Mouse (Mus musculus) regulatory T cell (primary cell): ENCODE measurements around the gene Dpp3.

ENCODE experiments used
- in situ Hi-C: fragments of 300-600 bp; cut with MboI, MseI; formaldehyde crosslinking; loops from one replicate; pipeline ENCODE4 v1.15.1; 2025; ENCODE audit warnings: high pct_unique_total_duplicates

Gene Dpp3

DNA sequence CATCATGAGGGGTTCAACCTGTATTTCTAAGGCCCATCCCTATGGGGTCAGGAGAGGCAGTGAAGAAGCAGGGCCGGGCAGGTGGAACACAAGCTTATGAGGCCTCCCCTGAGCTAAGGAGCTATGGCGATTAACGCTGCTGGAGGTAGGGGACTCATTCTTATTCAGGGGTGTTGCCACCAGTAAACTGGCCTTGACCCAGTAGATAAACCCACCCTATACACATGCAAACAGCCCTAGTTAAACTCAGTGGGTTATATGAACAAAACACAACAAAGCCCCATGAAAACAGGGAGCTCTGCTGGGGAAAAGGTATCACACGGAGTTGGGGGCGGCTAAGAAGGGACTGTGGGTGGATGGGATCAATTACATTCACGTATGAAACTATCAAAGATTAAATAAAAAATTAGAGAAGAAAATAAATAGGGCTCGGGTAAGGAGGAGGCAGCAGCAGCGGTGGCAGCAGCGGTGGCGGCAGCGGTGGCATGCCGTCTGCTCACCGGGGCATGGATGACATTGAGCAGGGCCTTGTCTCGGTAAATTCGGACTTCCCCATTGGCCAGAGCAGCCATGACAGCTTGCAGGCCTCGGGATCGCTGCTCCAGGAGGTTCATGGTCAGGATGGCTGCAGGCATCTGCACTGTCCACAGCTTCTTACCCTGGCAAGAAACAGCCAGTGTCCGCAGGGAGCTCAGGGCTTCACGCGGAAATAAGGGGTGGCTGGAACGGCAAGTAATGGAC is 31.1 kb downstream of the Dpp3 start:
- in situ Hi-C loops, result no loop called here

DNA sequence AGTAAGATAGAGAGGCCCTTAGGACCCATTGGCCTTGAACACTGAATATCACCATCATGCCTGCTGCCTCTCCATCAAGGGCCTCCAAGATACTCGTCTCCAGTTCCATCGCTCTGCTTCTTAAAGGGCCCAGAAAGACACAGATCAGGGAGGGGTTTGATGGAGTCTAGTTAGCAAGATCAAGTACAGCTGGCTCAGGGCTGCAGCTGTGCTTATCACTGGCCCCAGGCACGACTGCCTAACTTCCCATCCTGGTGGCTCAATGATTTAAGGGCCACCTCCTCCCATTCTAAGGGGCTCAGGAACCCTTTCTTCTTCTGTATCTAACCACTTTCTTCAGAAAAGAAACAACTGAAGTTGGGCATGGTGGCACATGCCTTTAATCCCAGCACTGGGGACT is 36.3 kb downstream of the Dpp3 start:
- in situ Hi-C loops, result loop anchor here (5.0 kb wide), 1 partner anchor 69 kb away; no protein-coding TSS in a partner anchor

DNA sequence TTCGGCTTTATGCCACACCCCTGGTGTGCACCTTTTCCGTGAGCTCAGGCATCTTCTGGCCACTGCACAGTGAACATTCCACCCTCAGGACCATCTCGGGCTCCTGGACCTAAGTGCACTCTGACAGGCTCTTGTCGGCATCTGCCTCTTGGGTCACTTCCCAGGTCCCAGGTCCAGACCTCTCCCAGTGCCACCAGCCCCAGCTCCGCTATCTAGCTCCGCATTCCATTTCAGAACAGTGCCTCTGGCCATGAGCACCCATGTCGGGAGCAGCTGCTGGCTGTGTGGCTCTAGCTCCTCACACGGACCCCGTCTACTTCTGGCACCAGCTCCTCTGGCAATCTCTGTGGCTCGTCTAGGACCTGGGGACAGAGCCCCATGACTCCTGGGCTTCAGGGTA is 38.3 kb downstream of the Dpp3 start:
- in situ Hi-C loops, result loop anchor here (5.0 kb wide), 1 partner anchor 67 kb away; no protein-coding TSS in a partner anchor

DNA sequence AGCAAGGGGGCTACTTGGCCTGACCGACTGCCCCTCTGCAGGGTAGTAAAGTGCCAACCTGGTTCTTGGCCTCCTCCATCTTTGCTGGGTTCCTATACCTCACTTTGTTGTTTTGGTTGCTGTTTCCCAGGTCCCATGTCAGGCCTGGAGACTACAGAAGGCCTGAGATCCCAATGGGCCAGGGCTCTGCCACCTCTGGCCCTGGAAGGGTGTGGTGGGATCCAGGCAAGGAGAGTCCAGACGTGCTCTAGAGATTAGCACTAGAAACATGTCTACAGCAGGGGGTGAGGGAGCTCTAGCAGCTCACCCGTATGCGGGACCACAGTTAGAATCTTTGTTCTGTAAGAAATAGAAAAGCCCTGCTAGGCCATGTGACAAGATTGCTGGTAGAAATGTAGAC is 44.1 kb downstream of the Dpp3 start:
- in situ Hi-C loops, result no loop called here

DNA sequence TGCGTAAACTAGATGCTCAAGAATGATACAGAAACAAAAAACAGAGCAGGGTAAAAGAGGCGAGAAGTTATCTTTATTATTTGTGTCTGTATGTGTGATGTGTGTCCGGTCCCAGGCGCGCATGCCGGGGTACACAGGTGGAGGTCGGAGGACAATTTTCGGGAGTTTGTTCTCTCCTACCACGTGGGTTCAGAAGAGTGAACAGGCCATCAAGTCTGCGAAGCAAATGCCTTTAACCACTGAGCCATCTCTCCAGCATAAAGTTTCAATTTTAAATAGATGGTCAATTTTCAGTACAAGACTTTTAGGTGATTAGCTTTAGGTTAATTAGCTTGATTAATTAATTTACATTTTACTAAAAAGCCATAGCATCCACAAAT is 48.8 kb downstream of the Dpp3 start:
- in situ Hi-C loops, result loop anchor here (5.0 kb wide), 1 partner anchor 83 kb away; the partner anchor contains the start of gene Mrpl11

DNA sequence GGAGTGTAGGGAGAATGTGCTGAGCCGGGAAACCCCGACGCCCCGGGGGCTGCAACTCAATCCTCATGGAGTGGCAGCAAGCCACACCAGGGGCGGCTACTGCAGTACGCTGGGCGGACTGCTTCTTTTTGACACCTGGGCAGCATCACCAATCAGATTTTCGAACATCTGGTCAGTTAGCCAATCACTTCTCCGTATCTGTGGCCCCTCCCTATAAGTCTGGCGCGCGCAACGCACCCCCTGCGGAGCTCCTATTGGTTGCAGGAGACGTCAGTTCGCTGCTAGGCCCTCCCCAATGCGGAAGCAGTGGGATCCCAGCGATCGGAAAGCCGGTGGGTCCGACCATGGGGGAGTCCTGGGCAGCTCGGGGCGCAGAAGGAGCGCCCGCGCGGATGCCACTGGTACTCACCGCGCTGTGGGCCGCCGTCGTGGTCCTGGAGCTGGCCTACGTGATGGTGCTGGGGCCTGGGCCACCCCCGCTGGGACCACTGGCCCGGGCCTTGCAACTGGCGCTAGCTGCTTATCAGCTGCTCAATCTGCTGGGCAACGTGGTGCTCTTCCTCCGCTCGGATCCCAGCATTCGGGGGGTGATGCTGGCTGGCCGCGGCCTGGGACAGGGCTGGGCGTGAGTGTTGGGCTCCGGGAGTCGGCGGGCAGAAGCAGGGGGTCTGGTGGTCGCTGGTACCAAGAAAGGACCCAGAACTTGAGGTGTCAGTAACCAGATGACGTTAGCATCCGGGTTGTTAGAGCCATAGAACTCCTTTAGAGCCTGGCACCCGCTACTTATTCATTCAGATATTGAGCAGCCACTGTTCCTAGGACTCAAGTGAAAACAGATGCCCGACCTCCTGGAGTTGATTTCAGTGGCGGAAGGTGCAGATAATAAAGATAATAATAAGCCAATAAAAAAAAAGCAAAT is 49.4 kb downstream of the Dpp3 start, which contains the start of gene Zdhhc24:
Zdhhc24 (plus strand) TSS at position 264 of the 919 bp plus-strand sequence.
- in situ Hi-C loops, result loop anchor here (5.0 kb wide), 1 partner anchor 84 kb away; the partner anchor contains the start of gene Mrpl11

DNA sequence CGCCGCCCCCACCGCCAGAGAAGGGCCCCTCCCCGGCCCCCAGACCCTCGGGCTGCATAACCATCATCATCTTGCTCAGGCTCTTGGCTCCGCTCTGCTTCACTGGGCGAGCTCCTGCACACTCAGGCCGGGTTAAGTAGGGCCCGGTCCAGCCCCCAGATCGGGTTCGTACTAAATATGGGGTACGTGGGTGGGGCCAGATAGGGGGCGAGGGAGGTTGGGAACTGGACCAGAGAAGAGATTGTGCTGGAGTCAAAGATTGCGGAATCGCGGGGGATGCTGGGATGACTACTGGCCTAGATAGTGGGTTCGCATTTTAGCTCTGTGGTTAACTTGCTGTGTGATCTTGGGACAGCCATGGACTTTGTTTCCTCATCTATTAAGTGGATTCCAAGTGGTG is 50.3 kb downstream of the Dpp3 start, which contains the start of gene Actn3:
Actn3 (minus strand) TSS at position 125 of the 400 bp plus-strand sequence.
- in situ Hi-C loops, result loop anchor here (5.0 kb wide), 1 partner anchor 85 kb away; the partner anchor contains the start of gene Mrpl11

DNA sequence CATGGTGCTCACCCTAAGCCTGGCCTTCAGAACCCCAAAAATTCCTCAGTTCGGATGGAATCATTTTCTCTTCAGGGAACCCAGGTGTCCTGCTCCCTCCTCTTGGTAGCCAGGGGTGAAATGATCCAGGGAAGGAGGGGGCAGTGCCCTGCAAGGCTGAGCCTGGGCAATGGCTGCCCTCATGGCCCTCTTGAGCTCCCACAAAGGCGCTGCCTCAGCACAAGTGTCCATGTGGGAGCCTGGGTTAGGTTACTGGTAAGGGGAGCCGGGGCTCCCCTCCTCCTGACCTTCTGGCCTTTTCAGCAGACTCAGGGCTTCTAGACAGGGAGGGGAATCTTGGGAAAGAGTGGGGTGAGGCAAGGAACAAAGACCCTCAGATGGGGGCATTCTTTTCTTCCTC is 51.3 kb downstream of the Dpp3 start:
- in situ Hi-C loops, result loop anchor here (5.0 kb wide), 1 partner anchor 86 kb away; the partner anchor contains the start of gene Mrpl11

DNA sequence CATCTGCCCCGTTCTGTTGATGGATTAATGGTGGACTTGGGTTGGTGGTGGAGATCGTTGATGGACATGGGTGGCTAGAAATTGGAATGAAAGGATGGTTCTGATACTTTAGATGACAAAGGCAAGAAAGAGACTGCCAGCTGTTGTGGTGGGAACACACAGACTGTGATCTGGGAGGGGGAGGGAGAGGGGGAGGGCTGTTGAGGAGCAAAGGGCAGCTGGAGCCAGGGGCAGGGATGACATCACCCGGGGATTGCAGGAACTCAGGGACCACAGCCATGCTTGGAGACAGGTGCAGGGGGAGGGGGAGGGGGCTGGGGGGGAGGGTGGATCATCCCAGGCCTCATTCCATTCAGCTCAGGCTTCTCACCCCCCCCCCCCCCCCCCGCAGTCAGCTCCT is 51.8 kb downstream of the Dpp3 start:
- in situ Hi-C loops, result loop anchor here (5.0 kb wide), 1 partner anchor 86 kb away; the partner anchor contains the start of gene Mrpl11

DNA sequence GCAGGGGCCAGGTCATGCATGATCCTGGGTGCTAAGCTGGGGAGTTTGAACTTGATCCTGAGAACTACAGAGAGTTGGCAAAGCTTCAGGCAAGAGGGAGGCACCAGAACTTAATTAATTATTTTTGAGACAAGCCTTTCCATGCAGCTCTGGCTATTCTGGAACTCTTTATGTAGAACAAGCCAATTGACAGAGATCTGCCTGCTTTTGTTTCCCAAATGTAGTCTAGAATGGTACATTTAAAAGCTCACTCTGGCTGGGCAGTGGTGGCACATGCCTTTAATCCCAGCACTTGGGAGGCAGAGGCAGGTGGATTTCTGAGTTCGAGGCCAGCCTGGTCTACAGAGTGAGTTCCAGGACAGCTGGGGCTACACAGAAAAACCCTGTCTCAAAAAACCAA is 53.5 kb downstream of the Dpp3 start:
- in situ Hi-C loops, result loop anchor here (5.0 kb wide), 1 partner anchor 88 kb away; the partner anchor contains the start of gene Mrpl11

DNA sequence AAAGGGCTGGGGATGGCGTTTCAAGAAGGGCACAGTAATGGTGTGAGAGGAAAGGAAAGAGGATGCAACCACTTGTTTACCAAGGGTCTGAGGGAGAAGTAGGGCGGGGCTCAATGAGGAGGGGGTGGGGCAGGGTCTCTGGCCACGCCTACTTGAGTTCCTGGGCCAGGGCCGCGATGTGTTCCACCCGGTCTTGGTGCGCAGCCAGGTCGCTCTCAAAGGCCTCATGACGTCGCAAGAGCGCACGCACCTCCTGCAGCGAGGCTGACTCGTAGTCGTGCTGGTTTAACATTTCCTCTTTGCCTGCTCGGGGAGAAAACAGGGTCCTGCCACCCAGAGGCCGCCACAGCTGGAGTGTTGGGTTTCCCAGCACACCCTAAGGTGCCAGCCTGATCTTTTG is 62.9 kb downstream of the Dpp3 start:
- in situ Hi-C loops, result no loop called here

DNA sequence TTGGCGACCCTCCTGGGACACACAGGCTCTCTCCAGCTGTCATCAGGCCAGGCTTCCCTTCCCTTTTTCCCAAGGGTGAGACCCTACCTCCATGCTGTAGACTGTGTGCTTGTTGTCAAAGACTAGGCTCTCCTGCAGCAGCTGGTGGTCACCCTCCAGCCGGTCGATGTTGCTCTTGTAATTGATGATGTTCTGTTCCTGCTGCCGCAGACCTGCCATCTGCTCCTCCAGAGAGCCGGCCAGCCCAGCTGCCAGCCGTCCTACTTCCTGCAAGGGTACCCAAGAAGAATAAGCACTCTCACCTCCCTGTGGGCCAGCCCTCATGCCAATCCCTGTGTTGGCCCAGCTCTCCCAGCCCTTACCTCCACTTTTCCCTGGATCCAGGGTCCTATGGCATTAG is 65.0 kb downstream of the Dpp3 start:
- in situ Hi-C loops, result no loop called here

DNA sequence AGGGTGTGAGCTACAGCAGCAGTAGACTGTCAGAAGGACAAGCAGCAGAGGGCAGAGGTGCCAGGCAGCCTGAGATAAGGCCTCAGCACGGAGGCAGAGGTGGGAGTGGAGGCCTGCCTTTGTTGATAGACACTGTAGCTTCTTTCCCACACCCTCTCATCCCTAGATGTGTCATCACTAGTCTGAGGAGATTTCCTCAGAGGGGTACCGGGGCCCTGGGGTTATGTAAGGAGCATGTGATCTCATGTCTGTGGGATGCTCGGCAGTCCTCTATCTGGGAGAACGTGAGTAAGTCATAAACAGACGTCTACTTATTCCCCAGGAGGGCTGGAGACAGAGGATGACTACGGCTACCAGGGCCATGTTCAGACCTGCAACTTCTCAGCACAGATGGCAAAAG is 69.0 kb downstream of the Dpp3 start:
- in situ Hi-C loops, result no loop called here
